Mouse (Mus musculus): Measurements from ENCODE around the gene Sestd1.

- TF ChIP-seq POLR2A (IDR thresholded peaks at IDR 0.05; ENCODE audit: low read depth, low read length), result no peak
- TF ChIP-seq CTCF (IDR thresholded peaks at IDR 0.05; ENCODE audit: extremely low read depth, insufficient read length, insufficient replicate concordance, low read depth, low read length), result no peak
Observed at GRCm38 (mm10) chr2:77177472-77177871, 102.9 kb downstream of the Sestd1 start.
